Mouse (Mus musculus) urinary bladder, postnatal 14 days (tissue): ENCODE measurements around the gene Cass4.

ENCODE experiments used
- DNase-seq: peaks from one replicate; pipeline ENCODE4 v3.0.0; 2021; ENCODE audit warnings: low spot score

Cass4 gene

DNA sequence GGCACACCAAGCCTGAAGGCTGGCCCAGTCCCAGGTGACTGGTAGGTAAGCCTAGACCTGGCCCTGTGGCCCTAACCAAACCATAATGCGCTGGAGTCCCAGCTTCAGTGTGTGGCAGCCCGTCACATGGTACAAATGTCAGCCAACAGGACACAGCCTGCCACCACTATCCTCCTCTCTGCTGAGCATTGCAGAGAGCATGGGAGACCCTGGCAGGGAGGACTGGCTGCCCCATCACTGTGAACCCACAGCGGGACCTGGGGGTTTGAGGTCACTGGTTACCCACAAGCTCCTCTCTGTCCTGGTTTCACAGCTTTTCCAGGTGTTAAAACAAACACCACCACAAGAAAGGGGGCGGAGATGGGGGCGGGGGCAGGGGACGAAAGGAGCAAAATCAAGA lies 3.3 kb upstream of the Cass4 start:
- DNase-seq, result no peak

DNA sequence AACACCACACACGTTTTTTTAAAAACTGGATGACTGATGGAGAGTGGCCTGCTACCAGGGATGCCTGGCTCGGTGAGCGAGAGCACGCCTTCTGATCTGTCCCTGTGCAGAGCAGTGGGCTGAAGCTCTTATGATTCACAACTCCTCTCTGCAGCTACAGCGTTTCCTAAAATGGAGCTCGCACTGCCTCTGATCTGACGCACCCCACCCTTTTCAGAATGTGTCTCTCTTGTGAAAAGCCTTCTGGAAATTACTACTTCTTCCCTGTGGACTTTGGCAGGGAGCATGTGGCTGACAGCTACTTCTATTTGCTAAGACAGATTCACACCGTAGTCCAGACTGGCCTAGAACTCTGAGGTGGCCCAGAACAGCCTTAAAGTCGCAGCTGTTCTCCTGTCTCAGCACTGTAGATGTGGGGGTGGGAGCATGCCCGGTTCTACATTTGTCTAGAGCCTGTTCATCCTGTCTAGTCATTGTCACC lies 1.5 kb upstream of the Cass4 start:
- no peak for DNase-seq

DNA sequence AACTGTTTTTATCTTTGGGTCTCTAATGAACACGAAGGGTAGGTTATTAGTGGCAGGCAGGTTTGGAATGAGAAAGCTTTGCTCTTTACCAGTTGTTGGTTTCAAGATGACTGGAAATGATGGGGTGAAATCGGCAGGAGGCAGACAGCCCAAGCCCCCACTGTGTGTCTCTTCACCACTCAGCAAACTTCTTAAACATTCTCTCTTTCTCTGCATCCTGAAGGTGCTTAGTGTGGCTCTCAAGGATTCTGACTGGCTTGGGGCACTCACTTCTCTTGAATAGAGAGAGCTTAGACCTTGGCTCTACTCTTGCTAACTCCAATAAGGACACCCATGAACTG lies 428 bp downstream of the Cass4 start:
- no peak for DNase-seq

DNA sequence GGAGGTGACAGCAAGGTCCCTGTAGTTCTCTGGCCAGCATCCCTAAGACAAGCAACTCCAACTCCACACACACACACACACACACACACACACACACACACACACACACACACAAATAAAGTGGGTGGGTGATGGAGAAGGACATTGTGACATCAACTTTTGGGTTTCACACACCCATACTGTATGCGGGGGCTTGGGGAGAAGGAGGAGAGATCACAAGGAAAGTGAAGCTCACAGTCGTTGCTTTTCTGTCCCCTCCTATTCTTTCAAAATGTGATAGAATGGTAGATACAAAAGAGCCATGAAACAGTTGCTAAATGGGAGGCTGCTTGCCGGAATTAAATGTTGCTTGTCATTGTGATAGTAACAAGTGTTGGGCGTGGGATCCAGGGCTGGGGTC lies 1.1 kb downstream of the Cass4 start:
- DNase-seq, result no peak

DNA sequence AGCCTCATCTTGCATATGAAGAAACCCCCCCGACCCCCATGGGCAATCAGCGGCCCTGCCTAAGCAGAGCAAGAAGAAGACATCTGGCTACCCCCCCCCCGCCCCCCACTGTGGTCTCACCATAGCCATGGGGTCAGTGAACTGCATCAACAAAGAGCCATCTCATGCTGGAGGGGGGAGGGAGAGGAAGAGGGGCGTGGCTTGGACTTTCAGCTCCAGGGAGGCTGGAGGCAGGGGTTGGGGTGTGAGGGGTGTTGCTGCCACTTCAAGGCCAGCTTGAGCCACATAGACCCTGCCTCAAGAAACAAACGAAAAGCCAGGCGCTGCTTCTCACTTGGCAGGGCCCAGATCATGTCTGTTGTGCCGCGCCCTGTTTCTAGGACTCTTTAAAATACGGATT lies 2.4 kb downstream of the Cass4 start:
- no peak for DNase-seq

DNA sequence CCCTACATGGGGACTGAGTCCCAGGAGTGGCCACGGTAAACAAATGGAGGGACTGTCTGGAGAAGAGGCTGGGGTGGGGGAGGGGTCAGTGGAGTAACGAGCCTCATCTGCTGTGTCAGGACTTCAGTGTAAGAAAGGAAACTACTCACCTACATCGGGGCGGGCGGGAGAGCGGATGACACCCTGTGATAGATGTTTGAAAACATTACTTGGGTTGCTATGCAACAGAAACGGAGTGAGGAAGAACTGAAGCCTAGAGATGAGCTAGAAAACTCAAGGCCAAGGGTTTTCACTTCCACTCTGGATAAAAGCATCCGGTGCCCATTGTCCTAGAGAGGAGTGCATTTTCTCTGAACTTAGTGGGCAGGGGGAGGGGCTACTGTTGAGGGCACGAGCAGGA lies 6.3 kb downstream of the Cass4 start:
- DNase-seq, result no peak

DNA sequence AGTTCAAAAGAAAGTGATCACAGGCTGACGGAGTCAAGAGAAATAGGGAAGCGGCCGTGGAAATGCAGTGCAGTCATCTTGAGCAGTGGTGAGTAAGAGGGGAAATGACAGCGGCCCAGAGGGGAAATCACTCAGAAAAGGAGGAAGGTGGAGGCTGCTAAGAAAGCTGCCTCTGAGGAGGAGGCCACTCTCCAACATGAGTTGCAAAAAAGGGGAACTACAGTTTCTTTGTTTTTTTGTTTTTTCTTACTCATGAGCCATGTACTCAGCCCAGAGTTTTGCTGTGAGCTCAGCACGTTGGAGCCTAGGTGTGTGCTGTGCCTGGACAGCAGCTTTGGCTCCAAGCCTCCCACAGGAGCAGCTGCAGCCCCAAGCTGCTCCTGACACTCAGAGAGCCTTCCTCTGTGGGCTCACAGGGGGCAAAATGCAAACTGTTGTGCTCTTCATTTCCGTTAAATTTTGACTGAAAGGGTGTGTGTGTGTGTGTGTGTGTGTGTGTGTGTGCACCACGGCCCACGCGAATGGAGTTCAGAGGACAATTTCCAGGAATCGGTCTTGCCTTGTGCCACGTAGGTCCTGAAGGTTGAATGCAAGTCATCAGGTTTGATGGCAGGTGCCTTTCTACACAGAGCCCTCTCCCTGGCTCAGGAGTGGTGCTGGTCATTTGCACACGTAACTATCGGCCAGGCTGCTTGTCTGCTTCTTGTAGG lies 7.7 kb downstream of the Cass4 start:
- no peak for DNase-seq

DNA sequence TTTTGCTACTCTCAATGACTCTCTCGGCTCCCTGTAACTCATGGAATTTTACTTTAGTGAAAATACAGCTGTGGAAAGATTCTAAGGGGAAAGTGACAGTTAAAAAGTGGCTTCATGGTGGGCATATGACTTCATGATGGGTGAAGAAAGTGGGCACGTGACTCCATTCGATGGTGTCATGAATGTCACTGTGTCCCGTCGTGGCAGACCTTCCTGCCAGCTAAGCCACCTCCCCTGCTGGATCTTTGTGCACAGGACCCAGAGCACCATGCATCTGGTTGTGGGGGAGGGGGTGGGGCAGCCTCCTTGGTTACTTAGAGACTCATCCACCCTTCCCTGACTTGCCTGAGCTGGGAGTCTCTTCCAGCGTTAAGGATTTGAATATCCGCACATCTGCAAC lies 10.6 kb downstream of the Cass4 start:
- DNase-seq, result no peak

DNA sequence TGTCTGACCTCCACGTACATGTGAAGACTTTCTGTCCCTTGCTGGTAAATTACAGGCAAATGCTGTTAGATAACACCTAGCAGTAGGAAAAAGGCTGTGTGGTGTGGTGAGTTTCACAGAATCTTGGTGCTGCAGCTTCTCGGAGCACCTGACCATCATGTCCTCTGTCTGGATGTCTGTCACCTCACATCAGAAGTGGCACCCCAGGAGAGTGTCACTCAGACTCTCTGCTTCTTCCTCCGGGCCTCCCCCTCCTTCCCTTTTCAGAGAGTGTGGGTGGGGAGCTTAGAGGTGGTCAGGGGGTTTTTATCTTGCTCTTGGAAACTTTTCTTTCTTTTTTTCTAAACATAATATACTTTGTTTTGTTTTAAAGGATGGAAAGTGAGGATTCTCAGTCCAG lies 11.4 kb downstream of the Cass4 start:
- DNase-seq, result no peak

DNA sequence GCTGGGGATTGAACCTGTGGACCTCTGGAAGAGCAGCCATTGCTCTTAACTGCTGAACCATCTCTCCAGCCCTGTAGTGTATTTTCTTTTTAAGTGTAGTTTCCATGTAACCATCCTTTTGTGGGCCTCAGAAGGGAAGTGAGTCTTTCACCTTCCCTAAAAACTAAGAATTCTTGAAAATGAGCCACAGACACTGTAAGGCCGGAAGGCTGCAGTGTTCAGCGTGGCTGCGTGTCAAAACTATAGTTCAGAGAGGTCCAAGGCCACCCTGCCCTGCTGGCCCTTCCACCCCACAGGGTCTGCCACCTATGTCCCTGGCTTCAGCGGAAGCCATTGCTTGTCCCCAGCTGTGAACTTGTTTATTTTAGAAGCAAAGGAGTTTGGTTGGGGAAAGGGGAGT lies 12.6 kb downstream of the Cass4 start:
- DNase-seq, result no peak

DNA sequence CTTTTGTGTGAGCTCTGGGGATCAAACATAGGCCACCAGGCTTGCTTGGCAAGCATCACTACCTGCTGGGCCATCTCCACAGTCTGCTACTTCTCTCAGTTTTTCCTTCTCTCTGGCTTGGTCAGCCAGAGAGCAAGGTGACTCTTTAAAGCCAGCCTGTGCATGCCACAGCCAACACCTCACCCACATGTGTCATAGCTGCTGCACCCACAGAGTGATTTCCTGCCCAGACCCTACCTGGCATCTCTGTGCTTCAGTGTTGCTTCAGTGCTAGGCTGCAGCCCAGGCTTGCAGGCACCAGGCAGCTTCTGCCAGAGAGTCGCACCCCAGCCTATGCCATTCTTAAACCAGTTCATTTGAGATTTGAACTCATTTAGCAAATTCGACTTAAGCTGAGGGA lies 13.9 kb downstream of the Cass4 start:
- no peak for DNase-seq

DNA sequence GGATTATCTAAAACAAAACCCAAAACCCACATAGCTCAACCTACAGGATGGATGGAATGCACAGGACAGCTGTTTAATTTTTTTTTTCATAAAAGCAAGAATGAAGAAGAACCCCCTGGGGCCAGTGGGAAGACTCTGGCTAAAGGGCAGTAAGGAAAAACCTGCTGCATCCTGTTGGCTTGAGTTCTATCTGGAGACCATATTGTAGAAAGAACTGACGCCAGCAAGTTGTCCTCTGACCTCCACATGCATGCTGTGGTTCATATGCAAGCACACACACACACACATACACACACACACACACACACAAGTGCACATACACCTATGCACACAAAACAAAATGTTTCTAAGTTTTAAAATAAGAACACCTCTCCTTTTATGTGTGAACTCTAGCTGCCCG lies 17.1 kb downstream of the Cass4 start:
- DNase-seq, result no peak

DNA sequence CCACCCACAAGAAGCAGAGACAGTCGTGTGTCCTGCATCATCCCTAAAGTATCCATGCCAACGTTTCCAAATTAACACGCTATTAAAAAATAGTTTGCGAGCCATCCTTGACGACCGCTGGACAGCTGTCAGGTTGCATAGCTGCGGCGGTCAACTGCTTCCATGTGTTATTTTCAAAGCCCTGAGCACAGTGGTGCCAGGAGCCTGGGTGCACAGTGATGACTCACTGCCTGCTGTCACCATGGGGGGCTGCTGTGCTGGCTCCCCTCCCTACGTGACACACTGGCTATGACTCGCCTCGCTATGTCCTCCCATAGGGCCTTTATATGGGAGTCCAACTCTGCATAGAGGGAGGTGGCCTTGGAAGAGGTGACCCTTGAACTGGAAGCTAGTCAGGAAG lies 17.5 kb downstream of the Cass4 start:
- DNase-seq, result no peak

DNA sequence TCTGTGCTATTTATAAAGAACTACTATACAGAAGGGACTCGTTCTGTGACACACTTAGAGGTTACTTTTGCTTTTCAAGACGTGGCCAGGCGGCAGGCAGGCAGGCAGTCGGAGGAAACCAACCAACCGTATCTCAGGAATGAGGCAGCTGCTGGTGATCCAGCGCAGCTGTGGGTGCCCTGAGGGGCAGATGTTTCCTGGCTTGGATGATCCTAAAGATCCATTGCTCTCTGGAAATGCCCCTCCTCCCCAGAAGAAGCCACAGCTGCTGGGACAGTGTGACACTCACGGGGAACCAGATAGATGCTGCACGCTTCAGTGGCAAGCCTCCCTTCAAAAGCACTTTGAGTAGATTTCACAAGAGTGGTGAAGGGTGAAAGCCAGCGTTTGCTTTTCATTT lies 18.9 kb downstream of the Cass4 start:
- no peak for DNase-seq

DNA sequence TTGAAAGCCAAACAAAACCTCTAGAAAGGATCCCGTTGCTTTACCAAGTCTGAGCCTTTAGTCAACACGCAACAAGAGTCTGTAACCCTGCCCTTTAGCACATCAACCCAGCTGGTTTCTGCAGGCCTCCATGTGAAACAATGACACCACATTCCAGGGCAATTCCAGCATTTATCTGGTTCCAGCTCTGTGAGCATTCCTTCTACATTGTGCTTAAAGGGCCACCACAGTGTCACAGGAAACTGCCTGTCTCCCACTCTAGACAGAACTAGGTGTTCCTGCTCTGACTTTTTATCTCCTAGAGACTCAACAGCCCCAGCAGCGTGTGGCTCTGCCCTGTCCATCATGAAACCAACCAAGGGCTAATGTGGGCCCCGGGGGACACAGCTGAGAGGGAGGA lies 19.7 kb downstream of the Cass4 start:
- no peak for DNase-seq

DNA sequence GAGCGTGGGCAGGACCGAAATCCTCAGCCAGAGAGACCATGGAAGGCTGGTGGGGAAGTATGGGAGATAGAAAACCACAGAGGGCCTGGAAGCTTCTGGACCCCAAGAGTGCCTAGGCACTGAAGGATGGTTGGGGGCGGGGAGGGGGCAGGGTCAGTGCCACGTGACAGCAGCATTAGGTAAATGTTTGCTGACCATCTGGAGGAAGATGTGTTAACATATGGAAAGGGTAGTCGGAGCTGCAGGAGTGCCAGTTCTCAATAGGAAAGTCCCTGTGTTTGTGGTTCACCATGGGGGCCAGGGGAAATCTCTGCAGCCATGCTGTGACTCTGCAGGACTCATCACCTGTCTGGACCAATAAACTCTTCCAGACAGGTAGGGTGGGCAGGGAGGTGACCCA lies 20.3 kb downstream of the Cass4 start:
- DNase-seq, result no peak

DNA sequence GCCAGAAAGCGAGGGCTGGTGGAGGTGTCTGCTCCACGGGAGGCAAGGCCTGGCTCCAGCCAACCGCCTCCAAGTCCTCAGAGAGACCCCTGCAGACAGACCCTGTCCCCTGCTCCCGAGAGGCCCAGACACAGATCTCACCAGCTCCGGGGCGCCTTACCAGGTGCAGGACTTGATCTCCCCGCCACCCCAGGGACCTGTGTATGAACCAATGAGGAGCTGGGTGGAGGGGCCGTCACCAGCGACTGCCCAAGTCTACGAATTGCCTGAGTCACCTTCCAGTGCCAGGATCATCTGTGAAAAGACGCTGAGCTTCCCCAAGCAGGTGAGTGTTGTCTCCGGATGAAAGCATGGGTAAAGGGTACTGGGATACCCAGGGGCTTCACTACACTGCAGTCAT lies 22.6 kb downstream of the Cass4 start:
- DNase-seq, result no peak

DNA sequence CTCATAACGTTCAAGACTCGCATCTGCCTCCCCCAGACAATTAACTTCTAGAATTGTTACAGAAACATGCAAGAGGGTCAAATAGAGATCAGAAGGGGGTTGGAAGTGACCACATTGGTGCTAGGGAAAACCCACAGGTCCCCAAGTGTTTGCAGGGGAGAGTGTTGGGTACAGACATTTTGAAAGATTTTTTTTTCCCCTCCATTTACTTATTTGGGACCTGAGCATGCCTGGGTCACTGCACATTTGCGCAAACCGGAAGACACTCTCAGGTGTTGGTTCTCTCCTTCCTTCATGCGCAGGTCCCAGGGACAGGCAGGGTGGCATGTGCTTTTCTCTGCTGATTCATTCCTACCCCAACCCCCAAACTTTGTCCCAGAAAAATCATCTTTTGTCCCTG lies 23.3 kb downstream of the Cass4 start:
- no peak for DNase-seq

DNA sequence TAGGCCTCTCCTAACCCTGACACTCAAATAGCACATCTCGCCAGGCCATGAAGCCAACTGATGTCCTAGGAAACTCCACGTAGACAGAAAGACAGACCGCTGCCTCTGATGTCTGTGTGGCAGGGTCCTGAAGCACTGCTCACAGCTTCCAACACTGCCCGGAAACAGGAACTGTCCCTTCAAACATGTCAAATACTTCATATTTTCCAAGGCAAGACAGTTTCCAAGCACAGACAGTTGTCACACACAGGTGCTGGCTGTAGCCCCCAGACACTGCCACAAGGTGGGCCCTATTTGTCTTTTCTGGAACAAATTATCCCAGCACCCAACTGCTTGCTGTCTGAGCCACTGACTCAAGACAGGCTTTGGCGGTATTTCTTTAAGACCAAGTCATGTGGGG lies 24.6 kb downstream of the Cass4 start:
- DNase-seq, result no peak

DNA sequence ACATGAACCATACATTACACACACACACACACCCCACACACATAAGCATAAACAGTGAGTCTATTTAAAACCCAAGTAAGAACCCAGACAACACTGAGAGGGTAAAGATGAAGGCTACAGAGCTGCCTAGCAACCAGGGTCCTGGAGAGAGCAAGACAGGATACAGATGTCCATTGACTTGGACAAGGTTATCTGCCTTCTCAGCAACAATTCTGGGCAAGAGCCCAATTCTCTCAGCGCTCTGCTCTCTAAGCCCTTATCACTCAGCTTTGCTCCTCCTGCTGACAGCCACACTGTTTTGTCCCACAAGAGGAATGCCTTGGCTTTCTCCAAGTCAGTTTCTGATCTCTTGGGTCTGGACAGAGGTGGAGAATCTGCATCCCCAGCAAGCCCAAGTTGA lies 37.0 kb downstream of the Cass4 start:
- DNase-seq, result no peak

DNA sequence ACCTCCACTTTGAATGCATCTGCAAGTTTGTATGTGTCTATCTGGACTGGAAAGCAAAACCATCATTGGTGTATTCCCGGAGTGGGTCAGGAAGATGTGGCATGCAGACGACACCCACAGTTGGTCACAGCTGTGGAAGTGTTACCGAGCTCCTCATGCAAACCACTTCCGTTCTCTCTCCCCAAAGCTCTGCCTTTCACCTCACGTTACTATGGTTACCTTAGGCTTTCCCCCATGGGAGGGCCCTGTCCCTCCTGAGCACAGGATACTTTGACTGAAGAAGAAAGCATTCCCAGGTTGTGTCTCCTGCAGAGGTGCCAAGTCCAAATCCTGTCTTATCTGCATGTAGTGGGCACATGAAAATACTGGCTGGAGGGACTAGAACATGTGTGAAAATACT lies 40.2 kb downstream of the Cass4 start:
- no peak for DNase-seq

DNA sequence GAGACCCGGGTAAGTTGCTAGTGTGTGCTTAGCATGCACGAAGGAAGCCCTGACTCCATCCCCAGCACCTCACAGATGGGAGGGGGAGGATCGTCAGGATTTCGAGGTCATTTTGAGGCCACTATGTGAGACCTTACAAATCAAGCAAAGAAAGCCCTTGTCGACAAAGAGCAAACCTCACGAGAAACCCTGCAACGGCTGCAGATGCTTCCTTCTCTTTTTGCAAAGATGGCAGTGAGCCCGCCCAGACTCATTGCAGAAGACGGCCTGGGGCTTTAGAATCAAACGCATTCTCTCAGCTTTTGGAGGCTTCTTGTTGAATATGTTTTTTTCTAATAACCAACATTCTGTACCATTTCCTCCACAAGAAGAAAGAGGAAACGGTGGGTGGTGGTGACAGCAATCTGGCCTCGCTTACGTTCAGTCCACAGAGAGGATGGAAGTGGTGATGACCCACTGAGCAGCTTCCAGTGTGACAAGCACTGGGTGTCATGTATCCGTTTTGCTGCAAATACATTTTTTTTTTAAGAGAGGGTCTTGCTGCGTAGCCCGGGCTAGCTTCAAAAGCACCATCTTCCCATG lies 43.9 kb downstream of the Cass4 start:
- DNase-seq, result no peak

DNA sequence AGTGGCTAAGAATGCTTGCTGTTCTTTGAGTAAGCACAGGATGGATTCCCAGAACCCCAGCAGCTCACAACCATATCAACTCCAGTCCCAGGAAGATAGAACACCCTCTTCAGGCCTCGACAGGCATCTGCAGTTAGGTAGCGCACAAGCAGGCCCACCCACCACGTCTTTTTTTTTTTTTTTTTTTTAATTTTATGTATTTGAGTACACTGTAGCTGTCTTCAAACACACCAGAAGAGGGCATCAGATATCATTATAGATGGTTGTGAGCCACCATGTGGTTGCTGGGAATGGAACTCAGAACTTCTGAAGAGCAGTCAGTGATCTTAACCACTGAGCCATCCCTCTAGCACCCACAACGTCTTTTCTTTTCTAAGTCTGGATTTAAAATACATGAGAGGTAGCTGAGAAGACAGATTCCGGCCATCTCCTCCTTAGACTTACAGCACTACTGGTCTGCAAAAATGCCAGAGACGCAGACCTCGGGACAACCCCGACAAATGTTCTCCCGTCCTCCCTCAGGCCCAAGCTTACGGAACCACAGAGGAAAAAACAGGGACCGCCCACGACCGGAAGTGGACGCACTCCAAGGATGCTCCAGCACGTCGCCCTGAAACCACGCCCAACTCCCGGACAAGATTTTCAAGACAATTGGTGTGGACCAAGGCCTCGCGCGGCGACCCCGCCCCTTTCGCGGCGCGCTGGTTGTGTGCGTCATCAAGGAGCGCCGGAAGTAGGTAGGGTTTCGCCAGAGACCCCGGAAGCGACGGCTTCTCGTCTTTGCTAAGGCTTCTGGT lies 46.4 kb downstream of the Cass4 start, which contains the start of gene Rtf2:
Gene Rtf2 (plus strand): TSS at position 714 of the 797 bp plus-strand sequence.
- DNase-seq, result peak; percentile 100

DNA sequence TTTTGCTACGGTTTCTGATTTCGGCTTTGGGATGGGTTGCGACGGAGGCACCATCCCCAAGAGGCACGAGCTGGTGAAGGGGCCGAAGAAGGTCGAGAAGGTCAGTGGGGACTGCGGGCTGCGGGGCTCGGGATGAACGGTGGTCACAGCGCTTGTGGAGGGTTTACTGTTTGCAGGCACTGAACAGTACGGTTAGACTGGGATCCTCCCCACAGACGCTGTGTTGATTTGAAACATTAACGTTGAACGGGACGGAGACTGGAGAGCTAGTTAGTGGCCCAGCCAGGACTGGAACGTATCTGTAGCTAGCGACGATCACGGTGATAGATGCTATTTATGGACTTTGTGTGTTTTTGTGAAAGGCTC lies 47.0 kb downstream of the Cass4 start:
- no peak for DNase-seq
